Mouse (Mus musculus) brain, embryonic 14.5 days (tissue): ENCODE measurements around the gene Ces1c.

Source experiments
- CTCF ChIP-seq: fragments of 200-500 bp; IDR thresholded peaks from 2 replicates; pipeline ENCODE4 v1.5.1; 2012; ENCODE audit warnings: inconsistent platforms, mild to moderate bottlenecking, moderate library complexity, borderline replicate concordance; ENCODE audit not compliant: insufficient read depth, insufficient read length; ENCODE audit errors: extremely low read depth
- POLR2A ChIP-seq: fragments of 200-500 bp; IDR thresholded peaks from 2 replicates; pipeline ENCODE4 v1.6.1; 2012; ENCODE audit warnings: mild to moderate bottlenecking, inconsistent platforms, borderline replicate concordance; ENCODE audit not compliant: poor library complexity, insufficient read depth, insufficient read length, severe bottlenecking; ENCODE audit errors: extremely low read depth

DNA sequence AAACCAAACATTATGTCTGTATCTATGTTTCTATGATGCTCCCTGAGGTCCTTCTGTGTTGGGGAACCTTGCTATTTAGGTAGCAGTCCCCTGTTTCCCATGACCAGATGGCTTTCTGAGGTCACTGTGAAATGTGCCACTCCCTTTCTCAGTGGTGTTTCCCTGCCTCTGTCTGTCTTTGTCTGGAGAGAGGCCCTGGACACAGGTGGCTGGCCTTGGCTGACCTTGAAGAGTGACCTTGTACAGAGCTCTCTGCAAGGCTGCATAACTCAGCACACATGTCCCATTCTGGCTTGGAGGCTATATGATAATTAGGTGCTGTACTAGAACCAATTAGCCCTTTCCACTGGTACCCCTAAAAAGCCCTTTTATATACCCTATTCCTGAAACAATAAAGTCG lies 45.5 kb upstream of the Ces1c start:
- TF ChIP-seq CTCF (no peak), POLR2A (no peak)
